Mouse (Mus musculus) forebrain, embryonic 14.5 days (tissue): ENCODE data around the gene Arhgef12. TPM values are rescaled to one million over a fixed set of nuclear protein-coding genes. Genes with fewer than 3 reads are reported as not detected.
"Not testable (repeated sequence)": the region's sequence is repeated elsewhere in the genome, so short reads cannot be mapped to it uniquely, and the experiment has no call there.

Source experiments
- ATAC-seq: fragments of 200-750 bp; cut with Nextera tagmentation; 2 replicates; pipeline ENCODE4 v1.8.0; 2017; ENCODE audit warnings: mild to moderate bottlenecking, moderate library complexity
- DNase-seq: peaks from one replicate; pipeline ENCODE4 v3.0.0-alpha.2; 2015; ENCODE audit warnings: low spot score
- H3K27ac ChIP-seq: fragments of 300-500 bp; sonication (generic); 2 replicates; pipeline ENCODE4 v1.5.1; 2014; ENCODE audit warnings: low read depth, mild to moderate bottlenecking, control low read depth, low read length, moderate library complexity
- H3K27me3 ChIP-seq: fragments of 300-500 bp; sonication (generic); replicated peaks from 2 replicates; pipeline ENCODE4 v1.6.1; 2014; ENCODE audit warnings: low read length, control low read depth, mixed read lengths; ENCODE audit not compliant: control insufficient read depth, insufficient read depth
- H3K36me3 ChIP-seq: fragments of 300-500 bp; sonication (generic); 2 replicates; pipeline ENCODE4 v1.6.1; 2014; ENCODE audit warnings: low read length, control low read depth; ENCODE audit not compliant: control insufficient read depth, insufficient read depth
- H3K4me1 ChIP-seq: fragments of 300-500 bp; sonication (generic); 2 replicates; pipeline ENCODE4 v1.6.1; 2014; ENCODE audit warnings: antibody characterized with exemption, low read length, control low read depth; ENCODE audit not compliant: control insufficient read depth, insufficient read depth
- H3K4me2 ChIP-seq: fragments of 300-500 bp; sonication (generic); 2 replicates; pipeline ENCODE4 v1.6.1; 2014; ENCODE audit warnings: mild to moderate bottlenecking, control low read depth, low read length
- H3K4me3 ChIP-seq: fragments of 300-500 bp; sonication (generic); 2 replicates; pipeline ENCODE4 v1.5.1; 2014; ENCODE audit warnings: low read depth, low read length, control low read depth
- H3K9ac ChIP-seq: fragments of 300-500 bp; sonication (generic); 2 replicates; pipeline ENCODE4 v1.6.1; 2014; ENCODE audit warnings: mild to moderate bottlenecking, low read length, control low read depth, moderate library complexity
- H3K9me3 ChIP-seq: fragments of 300-500 bp; sonication (generic); replicated peaks from 2 replicates; pipeline ENCODE4 v1.6.1; 2016; ENCODE audit warnings: low read length, control low read depth, mixed read lengths; ENCODE audit not compliant: control insufficient read depth
- WGBS: fragments of 180-500 bp; shearing (Covaris S2); extraction: QIAGEN DNeasy Blood & Tissue Kit; methylation state at CpG from one replicate; pipeline ENCODE4 v1.1.7; 2014; 5-methylcytosine and 5-hydroxymethylcytosine counted together
- polyA plus RNA-seq: library from polyadenylated mRNA; unstranded; fragments of >200 nt; fragmentation: Nextera tagmentation; extraction: Ambion mirVana; gene quantifications from 2 replicates; pipeline ENCODE4 v1.2.1, GENCODE M21; 2014

Arhgef12 gene
- polyA plus RNA-seq, 1 experiment from 2014 or later: 14.2 TPM

DNA sequence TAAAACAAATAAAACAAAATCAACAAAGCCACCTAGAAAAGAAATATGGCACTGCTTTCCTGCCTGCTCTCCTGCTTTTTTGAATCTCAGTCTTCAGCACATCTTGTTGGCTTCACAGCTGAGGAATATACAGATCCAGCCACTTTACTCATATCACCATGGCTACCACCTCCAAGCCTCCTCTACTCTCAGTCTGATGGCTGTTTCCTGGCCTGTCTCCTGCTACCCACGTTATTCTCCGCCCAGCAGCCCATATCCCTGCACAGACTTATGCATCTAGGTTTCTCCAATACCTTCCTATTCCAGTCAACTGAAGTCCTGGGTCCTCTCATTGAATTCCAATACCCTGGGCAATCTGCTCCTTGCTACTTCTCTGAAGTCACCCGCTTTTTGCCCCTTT lies 26.5 kb upstream of the Arhgef12 start:
- ATAC-seq: no peak
- Histone ChIP-seq H3K36me3 (no peaks in the 10 kb centered on the region), H3K4me2 (no peak overlapping the region), H3K27ac (no peak overlapping the region), H3K9me3 (no peaks in the 10 kb centered on the region), H3K4me3 (no peak overlapping the region), H3K4me1 (no peaks in the 10 kb centered on the region), H3K27me3 (no peaks in the 10 kb centered on the region), H3K9ac (no peak overlapping the region)
- DNase-seq: no peak
- 87% methylated on average over 3 of the region's 3 CpGs for WGBS

DNA sequence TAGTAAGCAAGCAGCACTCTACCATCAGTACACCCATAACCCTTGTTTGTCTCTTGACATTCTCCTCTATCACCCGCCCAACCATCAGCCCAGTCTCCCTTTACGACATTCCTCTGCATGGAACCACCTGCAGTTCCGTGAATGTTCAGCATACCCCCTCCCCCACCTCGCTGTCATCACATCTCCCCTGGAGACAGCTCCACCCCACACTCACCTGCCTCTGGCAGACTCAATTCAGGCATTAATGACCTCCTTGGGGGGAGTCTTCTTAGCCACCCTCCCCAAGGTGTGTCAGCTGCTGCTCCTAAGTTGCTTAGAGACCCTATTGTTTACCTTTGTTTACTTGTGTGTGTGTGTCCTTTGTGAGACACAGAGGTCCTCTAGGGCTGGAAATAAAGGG lies 25.3 kb upstream of the Arhgef12 start:
- Histone ChIP-seq H3K36me3 (no peaks in the 10 kb centered on the region), H3K27me3 (no peaks in the 10 kb centered on the region), H3K9me3 (no peaks in the 10 kb centered on the region), H3K4me1 (no peaks in the 10 kb centered on the region), H3K4me3 (no peak overlapping the region), H3K9ac (no peak overlapping the region), H3K4me2 (no peak overlapping the region), H3K27ac (no peak overlapping the region)
- 31% methylated on average over 4 of the region's 4 CpGs for WGBS
- DNase-seq: no peak
- no peak for ATAC-seq

DNA sequence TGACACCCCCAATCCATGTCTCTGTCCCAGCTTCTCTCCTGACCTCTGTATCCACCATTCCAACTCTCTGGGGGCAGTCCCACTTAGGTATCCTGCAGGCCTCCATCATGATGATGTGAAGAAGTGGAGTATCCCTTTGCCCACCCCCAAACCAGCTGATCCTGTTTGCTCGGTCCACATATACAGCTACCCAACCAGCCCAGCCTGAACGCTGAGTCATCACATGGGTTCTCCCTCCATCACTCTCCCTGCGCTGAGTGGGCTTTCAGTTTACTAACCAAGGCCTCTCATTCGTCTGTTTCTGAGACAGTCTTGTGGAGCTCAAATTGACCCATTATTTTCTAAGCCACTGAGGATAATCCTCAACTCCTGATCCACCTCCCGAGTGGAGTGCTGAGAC lies 24.9 kb upstream of the Arhgef12 start:
- H3K9ac ChIP-seq: no peak overlapping the region
- no peaks in the 10 kb centered on the region for H3K36me3 ChIP-seq
- no peaks in the 10 kb centered on the region for H3K4me1 ChIP-seq
- H3K4me3 ChIP-seq: no peak overlapping the region
- ATAC-seq: no peak
- WGBS: 75% methylated on average over 5 of the region's 5 CpGs
- H3K27me3 ChIP-seq: no peaks in the 10 kb centered on the region
- H3K4me2 ChIP-seq: no peak overlapping the region
- no peak for DNase-seq
- H3K9me3 ChIP-seq: no peaks in the 10 kb centered on the region
- no peak overlapping the region for H3K27ac ChIP-seq

DNA sequence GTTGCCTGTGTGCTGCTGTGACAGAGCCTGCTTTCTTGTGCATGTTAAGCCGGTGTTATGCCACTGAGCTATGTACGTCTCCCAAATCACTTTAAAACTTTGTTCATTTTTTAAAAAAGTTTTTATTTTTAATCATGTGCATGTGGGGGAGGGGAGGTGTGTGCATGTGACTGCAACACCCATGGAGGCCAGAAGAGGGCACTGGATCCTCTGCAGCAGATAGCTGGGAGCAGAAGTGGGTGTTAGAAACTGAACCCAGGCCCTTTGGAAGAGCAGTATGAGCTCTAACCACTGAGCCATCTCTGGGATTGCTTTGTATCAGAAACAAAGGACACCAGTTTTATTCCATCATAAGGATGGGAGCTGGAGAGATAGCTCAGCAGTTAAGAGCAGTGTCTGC lies 23.6 kb upstream of the Arhgef12 start:
- H3K27ac ChIP-seq: no peak overlapping the region
- H3K36me3 ChIP-seq: no peaks in the 10 kb centered on the region
- no peak overlapping the region for H3K4me2 ChIP-seq
- H3K4me3 ChIP-seq: no peak overlapping the region
- ATAC-seq (no peak), DNase-seq (no peak)
- H3K9me3 ChIP-seq: no peaks in the 10 kb centered on the region
- 96% methylated on average over 2 of the region's 2 CpGs for WGBS
- no peak overlapping the region for H3K9ac ChIP-seq
- H3K4me1 ChIP-seq: no peaks in the 10 kb centered on the region
- H3K27me3 ChIP-seq: no peaks in the 10 kb centered on the region

- Histone ChIP-seq H3K36me3 (no peaks in the 10 kb centered on the region), H3K27ac (no peak overlapping the region), H3K9ac (no peak overlapping the region), H3K27me3 (no peaks in the 10 kb centered on the region), H3K4me3 (no peak overlapping the region), H3K4me2 (no peak overlapping the region), H3K4me1 (no peaks in the 10 kb centered on the region), H3K9me3 (no peaks in the 10 kb centered on the region)
- 70% methylated on average over 10 of the region's 10 CpGs for WGBS
- DNase-seq (no peak), ATAC-seq (no peak)
Observed at GRCm38 (mm10) chr9:43127101-43127787, 20.2 kb upstream of the Arhgef12 start.

DNA sequence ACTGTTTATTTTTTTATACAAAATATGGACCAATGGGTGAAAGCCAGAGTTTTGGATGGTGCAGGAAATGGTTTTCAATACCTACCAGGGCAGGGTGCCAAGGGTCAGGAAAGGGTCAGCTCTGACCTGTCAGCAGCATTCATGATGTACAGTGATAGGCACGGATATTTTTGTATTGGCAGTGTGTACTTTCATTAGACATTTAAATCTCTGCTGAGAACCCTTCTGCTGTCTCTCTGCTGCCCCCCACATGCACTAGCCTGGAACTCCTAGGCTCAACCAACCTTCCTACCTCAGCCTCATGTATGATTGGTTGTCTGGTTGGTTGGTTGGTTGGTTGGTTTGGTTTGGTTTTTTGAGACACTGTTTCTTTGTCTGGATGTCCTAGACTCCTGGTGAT lies 15.3 kb upstream of the Arhgef12 start:
- H3K4me1 ChIP-seq: no peaks in the 10 kb centered on the region
- H3K9me3 ChIP-seq: no peaks in the 10 kb centered on the region
- no peak overlapping the region for H3K9ac ChIP-seq
- no peak for DNase-seq
- H3K27me3 ChIP-seq: no peaks in the 10 kb centered on the region
- 59% methylated on average over 1 of the region's 1 CpGs for WGBS
- no peak overlapping the region for H3K27ac ChIP-seq
- H3K36me3 ChIP-seq: no peaks in the 10 kb centered on the region
- no peak overlapping the region for H3K4me3 ChIP-seq
- ATAC-seq: no peak
- no peak overlapping the region for H3K4me2 ChIP-seq

DNA sequence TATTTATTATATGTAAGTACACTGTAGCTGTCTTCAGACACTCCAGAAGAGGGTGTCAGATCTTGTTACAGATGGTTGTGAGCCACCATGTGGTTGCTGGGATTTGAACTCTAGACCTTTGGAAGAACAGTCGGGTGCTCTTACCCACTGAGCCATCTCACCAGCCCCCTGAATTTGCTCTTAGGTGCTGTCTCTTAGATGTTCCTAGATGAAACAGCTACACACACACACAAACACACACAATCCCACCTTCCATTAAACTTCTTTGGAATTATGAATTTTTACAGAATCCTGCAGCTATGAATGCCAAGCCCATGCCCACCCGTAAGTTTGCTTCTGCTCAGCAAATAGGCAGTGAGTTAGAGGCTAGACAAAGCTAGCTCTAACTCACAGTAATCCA lies 14.9 kb upstream of the Arhgef12 start:
- not testable (repeated sequence) for ATAC-seq, H3K27ac ChIP-seq, H3K36me3 ChIP-seq, H3K9me3 ChIP-seq, H3K4me1 ChIP-seq, DNase-seq, H3K27me3 ChIP-seq, H3K4me3 ChIP-seq, H3K4me2 ChIP-seq, H3K9ac ChIP-seq
- WGBS: 89% methylated on average over 2 of the region's 2 CpGs

DNA sequence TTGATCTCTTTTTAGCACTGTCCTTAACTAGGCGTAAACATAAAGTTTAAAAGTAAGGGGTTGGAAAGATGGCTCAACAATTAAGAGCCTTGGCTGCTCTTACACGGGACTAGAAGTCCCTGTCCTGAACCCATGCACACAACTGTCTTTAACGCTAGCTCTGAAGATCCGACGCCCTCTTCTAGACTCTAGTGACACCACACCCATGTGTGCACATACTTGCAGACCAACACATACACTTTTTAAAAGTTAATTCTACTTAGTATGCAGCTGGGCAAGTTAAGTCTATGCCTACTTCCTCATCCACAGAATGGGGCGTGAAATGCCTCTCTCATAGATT lies 9.9 kb upstream of the Arhgef12 start:
- Histone ChIP-seq H3K4me1 (peaks cover 9% of the 10 kb centered on the region), H3K9me3 (no peaks in the 10 kb centered on the region), H3K4me2 (peak overlapping the region; percentile 81; the same call in 1 of the 2 replicates), H3K27ac (no peak overlapping the region), H3K9ac (no peak overlapping the region; the same call in 1 of the 2 replicates), H3K4me3 (peak overlapping the region; percentile 84; the same call in 1 of the 2 replicates), H3K36me3 (no peaks in the 10 kb centered on the region), H3K27me3 (no peaks in the 10 kb centered on the region)
- no peak for DNase-seq
- WGBS: 86% methylated on average over 6 of the region's 6 CpGs
- ATAC-seq: no peak

DNA sequence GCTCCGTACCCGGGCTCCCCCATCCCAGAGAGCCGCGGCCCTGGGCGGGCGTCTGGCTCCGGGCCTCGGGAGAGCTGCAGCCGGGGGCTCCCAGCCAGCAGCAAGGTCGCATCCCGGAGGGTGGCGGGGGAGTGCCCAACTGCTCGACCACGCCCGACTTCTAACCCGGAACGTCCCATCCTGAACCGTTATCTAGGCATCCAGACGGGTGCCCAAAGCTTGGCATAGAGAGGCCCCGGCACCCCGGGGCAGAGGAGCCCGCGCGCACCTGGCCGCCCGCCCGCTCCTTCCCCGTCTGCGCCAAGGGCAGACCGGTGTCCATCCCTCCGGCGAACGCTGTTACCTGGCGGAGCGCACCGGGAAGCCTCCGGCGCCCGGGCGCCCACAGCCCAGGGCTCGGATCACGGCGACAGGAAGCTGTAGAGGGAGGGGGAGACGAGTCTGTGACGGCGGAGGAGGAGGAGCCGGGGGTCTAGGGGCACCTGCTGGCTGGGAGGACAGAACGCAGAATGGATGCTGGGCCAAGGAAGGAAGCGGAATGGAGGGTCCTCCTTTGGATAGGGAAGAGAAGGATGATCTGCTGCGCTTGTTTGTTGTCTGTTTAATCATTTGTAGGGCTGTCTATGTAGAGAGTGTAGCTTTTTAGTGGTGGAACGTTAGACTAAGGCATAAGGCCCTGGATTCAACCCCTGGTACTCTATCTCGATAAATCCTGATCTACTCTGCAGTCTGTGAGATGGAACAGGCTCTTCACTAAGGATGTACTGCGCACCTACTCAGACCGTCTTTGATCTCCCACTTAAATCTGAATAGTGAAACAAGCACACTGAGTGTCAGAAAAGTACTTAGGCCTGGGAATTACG lies 9.3 kb upstream of the Arhgef12 start, which contains the start of gene Tmem136:
TSS of gene Tmem136 (minus strand) at position 437 of the 863 bp plus-strand sequence.
- Histone ChIP-seq H3K9ac (peak within 1 kb of the TSS; percentile 93), H3K27me3 (no peaks in the 10 kb centered on the region), H3K27ac (peak within 1 kb of the TSS; percentile 52), H3K4me3 (peak within 1 kb of the TSS; percentile 84), H3K9me3 (no peaks in the 10 kb centered on the region), H3K4me2 (peak within 1 kb of the TSS; percentile 81), H3K4me1 (peaks cover 9% of the 10 kb centered on the region), H3K36me3 (peaks cover 3% of the 10 kb centered on the region)
- ATAC-seq (peak; percentile 98), DNase-seq (peak; percentile 89)
- WGBS: 3% methylated on average over 55 of the region's 55 CpGs
